Mouse (Mus musculus) limb, embryonic 13.5 days (tissue): ENCODE measurements around the gene Jak1. TPM values are rescaled to one million over a fixed set of nuclear protein-coding genes. Genes with fewer than 3 reads are reported as not detected.
A peak's percentile ranks its signal among the peaks of the same experiment; 100 is the strongest.

Experiments
- ATAC-seq: fragments of 200-750 bp; cut with Nextera tagmentation; 2 replicates; pipeline ENCODE4 v1.8.0; 2017; ENCODE audit warnings: low read depth, moderate number of reproducible peaks, moderate TSS enrichment; ENCODE audit not compliant: low FRiP score
- H3K27ac ChIP-seq: fragments of 300-500 bp; sonication (generic); 2 replicates; pipeline ENCODE4 v1.5.1; 2015; ENCODE audit warnings: inconsistent platforms, mild to moderate bottlenecking, moderate library complexity
- H3K27me3 ChIP-seq: fragments of 300-500 bp; sonication (generic); 2 replicates; pipeline ENCODE4 v1.6.1; 2015; ENCODE audit warnings: mild to moderate bottlenecking, inconsistent platforms
- H3K36me3 ChIP-seq: fragments of 300-500 bp; sonication (generic); 2 replicates; pipeline ENCODE4 v1.6.1; 2015; ENCODE audit warnings: inconsistent platforms, mild to moderate bottlenecking, moderate library complexity
- H3K4me1 ChIP-seq: fragments of 300-500 bp; sonication (generic); 2 replicates; pipeline ENCODE4 v1.6.1; 2015; ENCODE audit warnings: inconsistent platforms
- H3K4me2 ChIP-seq: fragments of 300-500 bp; sonication (generic); replicated peaks from 2 replicates; pipeline ENCODE4 v1.6.1; 2015; ENCODE audit warnings: inconsistent platforms, mild to moderate bottlenecking, moderate library complexity
- H3K4me3 ChIP-seq: fragments of 300-500 bp; sonication (generic); 2 replicates; pipeline ENCODE4 v1.5.1; 2015; ENCODE audit warnings: moderate library complexity, mild to moderate bottlenecking, inconsistent platforms
- H3K9ac ChIP-seq: fragments of 300-500 bp; sonication (generic); 2 replicates; pipeline ENCODE4 v1.6.1; 2015; ENCODE audit warnings: mild to moderate bottlenecking, inconsistent platforms
- H3K9me3 ChIP-seq: fragments of 300-500 bp; sonication (generic); 2 replicates; pipeline ENCODE4 v1.6.1; 2016; ENCODE audit warnings: inconsistent platforms
- WGBS: fragments of 180-500 bp; shearing (Covaris S2); methylation state at CpG from one replicate; pipeline ENCODE4 v1.1.7; 2015; 5-methylcytosine and 5-hydroxymethylcytosine counted together
- polyA plus RNA-seq: library from polyadenylated mRNA; unstranded; fragments of >200 nt; fragmentation: Nextera tagmentation; extraction: Ambion mirVana; gene quantifications from 2 replicates; pipeline ENCODE4 v1.2.1, GENCODE M21; 2015

Gene Jak1
- polyA plus RNA-seq, 1 experiment from 2014 or later, result 88.0 TPM

GRCm38 (mm10) chr4:101265523-101265922 is 441 bp upstream of the Jak1 start:
- H3K27me3 ChIP-seq, result no peaks in the 10 kb centered on the region
- no peak for ATAC-seq
- H3K27ac ChIP-seq, result no peak overlapping the region
- H3K4me2 ChIP-seq, result peak overlapping the region; percentile 82
- WGBS, result 35% methylated on average over 6 of the region's 7 CpGs
- no peaks in the 10 kb centered on the region for H3K36me3 ChIP-seq
- H3K9ac ChIP-seq, result no peak overlapping the region
- peak overlapping the region; percentile 94 for H3K4me3 ChIP-seq
- H3K9me3 ChIP-seq, result no peaks in the 10 kb centered on the region
- peaks cover 7% of the 10 kb centered on the region for H3K4me1 ChIP-seq

GRCm38 (mm10) chr4:101263968-101264740 is 928 bp downstream of the Jak1 start:
- WGBS, result 4% methylated on average over 26 of the region's 26 CpGs
- H3K27me3 ChIP-seq, result no peaks in the 10 kb centered on the region
- peak overlapping the region; percentile 82 for H3K4me2 ChIP-seq
- H3K9ac ChIP-seq, result peak overlapping the region; percentile 95
- ATAC-seq, result peak; percentile 14; the same call in 1 of the 2 replicates
- H3K27ac ChIP-seq, result peak overlapping the region; percentile 83; the same call in 1 of the 2 replicates
- peak overlapping the region; percentile 94 for H3K4me3 ChIP-seq
- no peaks in the 10 kb centered on the region for H3K9me3 ChIP-seq
- no peaks in the 10 kb centered on the region for H3K36me3 ChIP-seq
- peaks cover 7% of the 10 kb centered on the region for H3K4me1 ChIP-seq

- no peak overlapping the region for H3K4me3 ChIP-seq
- ATAC-seq, result no peak
- H3K27ac ChIP-seq, result no peak overlapping the region
- H3K27me3 ChIP-seq, result no peaks in the 10 kb centered on the region
- no peaks in the 10 kb centered on the region for H3K9me3 ChIP-seq
- H3K4me2 ChIP-seq, result no peak overlapping the region
- H3K4me1 ChIP-seq, result peaks cover 7% of the 10 kb centered on the region
- no peaks in the 10 kb centered on the region for H3K36me3 ChIP-seq
- WGBS, result 83% methylated on average over 5 of the region's 5 CpGs
- H3K9ac ChIP-seq, result no peak overlapping the region
These were observed 3.5 kb downstream of the Jak1 start for GRCm38 (mm10) chr4:101261596-101261995.

GRCm38 (mm10) chr4:101260744-101261291 is 4.3 kb downstream of the Jak1 start:
- Histone ChIP-seq H3K4me2 (no peak overlapping the region), H3K4me1 (peaks cover 7% of the 10 kb centered on the region), H3K36me3 (no peaks in the 10 kb centered on the region), H3K4me3 (no peak overlapping the region), H3K9ac (no peak overlapping the region), H3K9me3 (no peaks in the 10 kb centered on the region), H3K27me3 (no peaks in the 10 kb centered on the region), H3K27ac (no peak overlapping the region)
- 90% methylated on average over 8 of the region's 8 CpGs for WGBS
- no peak for ATAC-seq

GRCm38 (mm10) chr4:101256526-101257210 is 8.4 kb downstream of the Jak1 start:
- H3K9me3 ChIP-seq, result no peaks in the 10 kb centered on the region
- H3K4me2 ChIP-seq, result no peak overlapping the region
- no peaks in the 10 kb centered on the region for H3K27me3 ChIP-seq
- 76% methylated on average over 3 of the region's 3 CpGs for WGBS
- no peak overlapping the region for H3K27ac ChIP-seq
- H3K9ac ChIP-seq, result no peak overlapping the region
- ATAC-seq, result no peak
- H3K36me3 ChIP-seq, result no peaks in the 10 kb centered on the region
- H3K4me1 ChIP-seq, result peaks cover 18% of the 10 kb centered on the region
- H3K4me3 ChIP-seq, result no peak overlapping the region

- Histone ChIP-seq H3K4me2 (no peak overlapping the region), H3K9me3 (no peaks in the 10 kb centered on the region), H3K36me3 (no peaks in the 10 kb centered on the region), H3K9ac (no peak overlapping the region), H3K4me3 (no peak overlapping the region), H3K27me3 (no peaks in the 10 kb centered on the region), H3K27ac (no peak overlapping the region), H3K4me1 (peaks cover 18% of the 10 kb centered on the region)
- ATAC-seq, result no peak
- 74% methylated on average over 8 of the region's 8 CpGs for WGBS
These were observed 10.3 kb downstream of the Jak1 start for GRCm38 (mm10) chr4:101254606-101255349.

GRCm38 (mm10) chr4:101254015-101254414 is 11.1 kb downstream of the Jak1 start:
- peaks cover 18% of the 10 kb centered on the region for H3K4me1 ChIP-seq
- H3K4me3 ChIP-seq, result no peak overlapping the region
- no peak for ATAC-seq
- no peaks in the 10 kb centered on the region for H3K9me3 ChIP-seq
- H3K4me2 ChIP-seq, result no peak overlapping the region
- 87% methylated on average over 7 of the region's 7 CpGs for WGBS
- H3K27ac ChIP-seq, result no peak overlapping the region
- no peaks in the 10 kb centered on the region for H3K27me3 ChIP-seq
- H3K36me3 ChIP-seq, result no peaks in the 10 kb centered on the region
- H3K9ac ChIP-seq, result no peak overlapping the region

GRCm38 (mm10) chr4:101252781-101253622 is 12.1 kb downstream of the Jak1 start:
- Histone ChIP-seq H3K27me3 (no peaks in the 10 kb centered on the region), H3K4me3 (no peak overlapping the region), H3K36me3 (no peaks in the 10 kb centered on the region), H3K9me3 (no peaks in the 10 kb centered on the region), H3K9ac (no peak overlapping the region), H3K27ac (no peak overlapping the region), H3K4me2 (no peak overlapping the region), H3K4me1 (peaks cover 18% of the 10 kb centered on the region)
- WGBS, result 44% methylated on average over 13 of the region's 13 CpGs
- ATAC-seq, result no peak

- no peaks in the 10 kb centered on the region for H3K9me3 ChIP-seq
- H3K4me3 ChIP-seq, result no peak overlapping the region
- no peaks in the 10 kb centered on the region for H3K27me3 ChIP-seq
- H3K4me1 ChIP-seq, result peaks cover 18% of the 10 kb centered on the region
- no peak overlapping the region for H3K27ac ChIP-seq
- H3K4me2 ChIP-seq, result no peak overlapping the region
- no peak for ATAC-seq
- no peak overlapping the region for H3K9ac ChIP-seq
- no peaks in the 10 kb centered on the region for H3K36me3 ChIP-seq
These were observed 13.1 kb downstream of the Jak1 start for GRCm38 (mm10) chr4:101252016-101252415.

- 53% methylated on average over 4 of the region's 6 CpGs for WGBS
- Histone ChIP-seq H3K9me3 (no peaks in the 10 kb centered on the region), H3K9ac (no peak overlapping the region), H3K27me3 (no peaks in the 10 kb centered on the region), H3K4me1 (peaks cover 18% of the 10 kb centered on the region), H3K27ac (no peak overlapping the region), H3K4me2 (no peak overlapping the region), H3K36me3 (no peaks in the 10 kb centered on the region), H3K4me3 (no peak overlapping the region)
- no peak for ATAC-seq
These were observed 14.9 kb downstream of the Jak1 start for GRCm38 (mm10) chr4:101249977-101250743.

GRCm38 (mm10) chr4:101247355-101247754 is 17.7 kb downstream of the Jak1 start:
- H3K27ac ChIP-seq, result no peak overlapping the region
- 49% methylated on average over 2 of the region's 2 CpGs for WGBS
- H3K9ac ChIP-seq, result no peak overlapping the region
- H3K36me3 ChIP-seq, result no peaks in the 10 kb centered on the region
- no peak overlapping the region for H3K4me3 ChIP-seq
- H3K4me1 ChIP-seq, result 0 out of 2 replicates have a peak, but pooled peaks cover 5% of the 10 kb centered on the region
- no peak overlapping the region for H3K4me2 ChIP-seq
- ATAC-seq, result no peak
- H3K9me3 ChIP-seq, result no peaks in the 10 kb centered on the region
- no peaks in the 10 kb centered on the region for H3K27me3 ChIP-seq
